Mouse (Mus musculus) heart, embryonic 13.5 days (tissue): ENCODE data around the gene Ulk1. TPM values are rescaled to one million over a fixed set of nuclear protein-coding genes. Genes with fewer than 3 reads are reported as not detected.
"Not testable (repeated sequence)": the region's sequence is repeated elsewhere in the genome, so short reads cannot be mapped to it uniquely, and the experiment has no call there.

Experiments
- ATAC-seq: fragments of 200-750 bp; cut with Nextera tagmentation; 2 replicates; pipeline ENCODE4 v1.8.0; 2017; ENCODE audit warnings: moderate TSS enrichment; ENCODE audit not compliant: insufficient number of reproducible peaks, low FRiP score, low TSS enrichment; ENCODE audit errors: extremely low read depth
- H3K27ac ChIP-seq: fragments of 300-500 bp; sonication (generic); replicated peaks from 2 replicates; pipeline ENCODE4 v1.5.1; 2015; ENCODE audit warnings: moderate library complexity, mild to moderate bottlenecking, inconsistent platforms
- H3K27me3 ChIP-seq: fragments of 300-500 bp; sonication (generic); replicated peaks from 2 replicates; pipeline ENCODE4 v1.6.1; 2015; ENCODE audit warnings: mild to moderate bottlenecking, inconsistent platforms
- H3K36me3 ChIP-seq: fragments of 300-500 bp; sonication (generic); 2 replicates; pipeline ENCODE4 v1.6.1; 2015; ENCODE audit warnings: mild to moderate bottlenecking, inconsistent platforms
- H3K4me1 ChIP-seq: fragments of 300-500 bp; sonication (generic); 2 replicates; pipeline ENCODE4 v1.6.1; 2015; ENCODE audit warnings: inconsistent platforms
- H3K4me2 ChIP-seq: fragments of 300-500 bp; sonication (generic); 2 replicates; pipeline ENCODE4 v1.6.1; 2015; ENCODE audit warnings: inconsistent platforms, mild to moderate bottlenecking, moderate library complexity
- H3K4me3 ChIP-seq: fragments of 300-500 bp; sonication (generic); 2 replicates; pipeline ENCODE4 v1.5.1; 2015; ENCODE audit warnings: moderate library complexity, mild to moderate bottlenecking, inconsistent platforms
- H3K9ac ChIP-seq: fragments of 300-500 bp; sonication (generic); 2 replicates; pipeline ENCODE4 v1.6.1; 2015; ENCODE audit warnings: inconsistent platforms, mild to moderate bottlenecking, moderate library complexity
- H3K9me3 ChIP-seq: fragments of 300-500 bp; sonication (generic); 2 replicates; pipeline ENCODE4 v1.6.1; 2016; ENCODE audit warnings: inconsistent platforms
- WGBS: fragments of 180-500 bp; shearing (Covaris S2); methylation state at CpG from one replicate; pipeline ENCODE4 v1.1.7; 2015; ENCODE audit warnings: mixed read lengths; 5-methylcytosine and 5-hydroxymethylcytosine counted together
- polyA plus RNA-seq: library from polyadenylated mRNA; unstranded; fragments of >200 nt; fragmentation: Nextera tagmentation; extraction: Ambion mirVana; gene quantifications from 2 replicates; pipeline ENCODE4 v1.2.1, GENCODE M21; 2015

Gene Ulk1
- polyA plus RNA-seq: 10.6 and 11.8 TPM in 2 replicates

GRCm38 (mm10) chr5:110809667-110810325 lies at the start of gene Ulk1:
Ulk1 (minus strand) TSS chr5:110810097.
- Histone ChIP-seq H3K27me3 (no peaks in the 10 kb centered on the region), H3K4me1 (peaks cover 39% of the 10 kb centered on the region), H3K9me3 (no peaks in the 10 kb centered on the region), H3K4me3 (peak within 1 kb of the TSS; percentile 87), H3K27ac (peak within 1 kb of the TSS; percentile 88), H3K36me3 (peaks cover 27% of the 10 kb centered on the region), H3K9ac (peak within 1 kb of the TSS; percentile 98), H3K4me2 (peak within 1 kb of the TSS; percentile 95)
- ATAC-seq: peak; percentile 99
- 0% methylated on average over 79 of the region's 80 CpGs for WGBS

GRCm38 (mm10) chr5:110859013-110859650 lies 49.2 kb upstream of the Ulk1 start:
- H3K27ac ChIP-seq: peak overlapping the region; percentile 83
- WGBS: 32% methylated on average over 13 of the region's 13 CpGs
- peaks cover 29% of the 10 kb centered on the region for H3K4me1 ChIP-seq
- no peaks in the 10 kb centered on the region for H3K9me3 ChIP-seq
- peak overlapping the region; percentile 36 for H3K4me3 ChIP-seq
- peaks cover 47% of the 10 kb centered on the region for H3K36me3 ChIP-seq
- H3K9ac ChIP-seq: peak overlapping the region; percentile 65
- ATAC-seq: peak; percentile 51; the same call in 1 of the 2 replicates
- no peaks in the 10 kb centered on the region for H3K27me3 ChIP-seq
- H3K4me2 ChIP-seq: peak overlapping the region; percentile 56

GRCm38 (mm10) chr5:110857091-110857490 lies 47.2 kb upstream of the Ulk1 start:
- ATAC-seq: no peak
- peaks cover 41% of the 10 kb centered on the region for H3K36me3 ChIP-seq
- no peaks in the 10 kb centered on the region for H3K9me3 ChIP-seq
- peak overlapping the region; percentile 27; the same call in 1 of the 2 replicates for H3K4me2 ChIP-seq
- H3K27ac ChIP-seq: peak overlapping the region; percentile 57
- H3K4me1 ChIP-seq: peaks cover 29% of the 10 kb centered on the region
- H3K27me3 ChIP-seq: no peaks in the 10 kb centered on the region
- no peak overlapping the region for H3K9ac ChIP-seq
- no peak overlapping the region for H3K4me3 ChIP-seq
- 26% methylated on average over 5 of the region's 5 CpGs for WGBS

GRCm38 (mm10) chr5:110852990-110853389 lies 43.1 kb upstream of the Ulk1 start:
- ATAC-seq: no peak
- H3K4me2 ChIP-seq: no peak overlapping the region
- no peaks in the 10 kb centered on the region for H3K9me3 ChIP-seq
- no peak overlapping the region for H3K4me3 ChIP-seq
- no peak overlapping the region for H3K9ac ChIP-seq
- H3K27ac ChIP-seq: no peak overlapping the region
- WGBS: 77% methylated on average over 1 of the region's 1 CpGs
- H3K27me3 ChIP-seq: no peaks in the 10 kb centered on the region
- H3K4me1 ChIP-seq: peaks cover 16% of the 10 kb centered on the region
- H3K36me3 ChIP-seq: peaks cover 50% of the 10 kb centered on the region

GRCm38 (mm10) chr5:110841046-110841862 lies 31.4 kb upstream of the Ulk1 start:
- WGBS: 87% methylated on average over 14 of the region's 14 CpGs
- no peaks in the 10 kb centered on the region for H3K27me3 ChIP-seq
- peak overlapping the region; percentile 75 for H3K4me2 ChIP-seq
- peaks cover 26% of the 10 kb centered on the region for H3K4me1 ChIP-seq
- H3K9ac ChIP-seq: no peak overlapping the region
- no peak overlapping the region for H3K27ac ChIP-seq
- no peaks in the 10 kb centered on the region for H3K9me3 ChIP-seq
- peak overlapping the region; percentile 87 for H3K4me3 ChIP-seq
- peaks cover 51% of the 10 kb centered on the region for H3K36me3 ChIP-seq
- no peak for ATAC-seq

- H3K27ac ChIP-seq: peak overlapping the region; percentile 77
- peak overlapping the region; percentile 75 for H3K4me2 ChIP-seq
- no peaks in the 10 kb centered on the region for H3K27me3 ChIP-seq
- peak overlapping the region; percentile 83 for H3K9ac ChIP-seq
- peak overlapping the region; percentile 87 for H3K4me3 ChIP-seq
- peaks cover 43% of the 10 kb centered on the region for H3K36me3 ChIP-seq
- H3K9me3 ChIP-seq: no peaks in the 10 kb centered on the region
- 6% methylated on average over 4 of the region's 4 CpGs for WGBS
- peaks cover 34% of the 10 kb centered on the region for H3K4me1 ChIP-seq
- no peak for ATAC-seq
Measured at GRCm38 (mm10) chr5:110840465-110840864, 30.6 kb upstream of the Ulk1 start.

- ATAC-seq: peak; percentile 95
- Histone ChIP-seq H3K4me3 (peak within 1 kb of the TSS; percentile 87), H3K27me3 (no peaks in the 10 kb centered on the region), H3K27ac (peak within 1 kb of the TSS; percentile 92), H3K36me3 (peaks cover 37% of the 10 kb centered on the region), H3K9me3 (no peaks in the 10 kb centered on the region), H3K4me1 (peaks cover 37% of the 10 kb centered on the region), H3K9ac (peak within 1 kb of the TSS; percentile 91), H3K4me2 (peak within 1 kb of the TSS; percentile 84)
- 1% methylated on average over 41 of the region's 41 CpGs for WGBS
Measured at GRCm38 (mm10) chr5:110839678-110840365, 29.9 kb upstream of the Ulk1 start, which contains the start of the genes Hscb and Chek2. Hscb (minus strand) TSS chr5:110839777. Chek2 (plus strand) TSS chr5:110839979.

- H3K4me1 ChIP-seq: peaks cover 37% of the 10 kb centered on the region
- no peaks in the 10 kb centered on the region for H3K9me3 ChIP-seq
- no peaks in the 10 kb centered on the region for H3K27me3 ChIP-seq
- H3K9ac ChIP-seq: peak overlapping the region; percentile 91
- peak; percentile 44; the same call in 1 of the 2 replicates for ATAC-seq
- H3K27ac ChIP-seq: peak overlapping the region; percentile 92
- WGBS: 4% methylated on average over 28 of the region's 28 CpGs
- H3K36me3 ChIP-seq: peaks cover 30% of the 10 kb centered on the region
- H3K4me2 ChIP-seq: peak overlapping the region; percentile 84
- H3K4me3 ChIP-seq: peak overlapping the region; percentile 87
Measured at GRCm38 (mm10) chr5:110839038-110839677, 29.3 kb upstream of the Ulk1 start.

- H3K27ac ChIP-seq: peak overlapping the region; percentile 92; the same call in 1 of the 2 replicates
- peak overlapping the region; percentile 84 for H3K4me2 ChIP-seq
- H3K27me3 ChIP-seq, H3K9me3 ChIP-seq, ATAC-seq: not testable (repeated sequence)
- 0 out of 2 replicates have a peak overlapping the region, but pooled peaks have one; percentile 33 for H3K9ac ChIP-seq
- 76% methylated on average over 5 of the region's 5 CpGs for WGBS
- peak overlapping the region; percentile 87 for H3K4me3 ChIP-seq
- H3K4me1 ChIP-seq: peaks cover 37% of the 10 kb centered on the region
- peaks cover 26% of the 10 kb centered on the region for H3K36me3 ChIP-seq
Measured at GRCm38 (mm10) chr5:110838016-110838415, 28.1 kb upstream of the Ulk1 start.

GRCm38 (mm10) chr5:110835959-110836358 lies 26.1 kb upstream of the Ulk1 start:
- peak overlapping the region; percentile 60 for H3K4me2 ChIP-seq
- H3K27ac ChIP-seq: peak overlapping the region; percentile 57
- peak overlapping the region; percentile 62; the same call in 1 of the 2 replicates for H3K9ac ChIP-seq
- H3K4me1 ChIP-seq: peaks cover 32% of the 10 kb centered on the region
- no peaks in the 10 kb centered on the region for H3K27me3 ChIP-seq
- H3K4me3 ChIP-seq: peak overlapping the region; percentile 35
- no peaks in the 10 kb centered on the region for H3K9me3 ChIP-seq
- 0 out of 2 replicates have a peak, but pooled peaks have one; percentile 5 for ATAC-seq
- peaks cover 21% of the 10 kb centered on the region for H3K36me3 ChIP-seq
- WGBS: 3% methylated on average over 3 of the region's 3 CpGs
